Mouse (Mus musculus) spleen, adult 2 months (tissue): Measurements from ENCODE around the gene Gm20388.

Experiments
- CTCF ChIP-seq: fragments of 200-500 bp; IDR thresholded peaks from 2 replicates; pipeline ENCODE4 v1.5.1; 2011; ENCODE audit warnings: mild to moderate bottlenecking, inconsistent platforms; ENCODE audit not compliant: insufficient read depth, insufficient read length, insufficient replicate concordance; ENCODE audit errors: extremely low read depth
- POLR2A ChIP-seq: fragments of 200-500 bp; IDR thresholded peaks from 2 replicates; pipeline ENCODE4 v1.6.1; 2011; ENCODE audit warnings: low read depth, low read length, inconsistent platforms

- TF ChIP-seq POLR2A (no peak), CTCF (no peak)
These were observed 343.0 kb downstream of the Gm20388 start for GRCm38 (mm10) chr8:120253626-120254025.
